Mouse (Mus musculus) regulatory T cell (primary cell): Measurements from ENCODE around the gene Relt.

ENCODE experiments used
- in situ Hi-C: fragments of 300-600 bp; cut with MboI, MseI; formaldehyde crosslinking; loops from one replicate; pipeline ENCODE4 v1.15.1; 2025; ENCODE audit warnings: high pct_unique_total_duplicates

Gene Relt

GRCm38 (mm10) chr7:100811912-100812311, 51.3 kb downstream of the Relt start:
- in situ Hi-C loops, result no loop called here

- in situ Hi-C loops, result no loop called here
Measured at GRCm38 (mm10) chr7:100805391-100805790, 57.9 kb downstream of the Relt start.

- in situ Hi-C loops, result no loop called here
Measured at GRCm38 (mm10) chr7:100798810-100799209, 64.4 kb downstream of the Relt start.
